Mouse (Mus musculus): ENCODE results near the gene Celsr1.

- TF ChIP-seq CTCF (IDR thresholded peaks at IDR 0.05; ENCODE audit: control insufficient read depth, insufficient read depth, insufficient read length): no peak
- TF ChIP-seq MAX (IDR thresholded peaks at IDR 0.05): peak; percentile 40
- TF ChIP-seq CEBPB (IDR thresholded peaks at IDR 0.05; ENCODE audit: low read depth): no peak
- no peak for TF ChIP-seq MYOD1 (IDR thresholded peaks at IDR 0.05; ENCODE audit: control insufficient read depth, insufficient read length, low read depth)
Observed at GRCm38 (mm10) chr15:86079876-86080275, 46.3 kb upstream of the Celsr1 start.

All from C2C12 (cell line).